Mouse (Mus musculus): ENCODE measurements around the gene Chaf1b. TPM values are rescaled to one million over a fixed set of nuclear protein-coding genes. Genes with fewer than 3 reads are reported as not detected.

Chaf1b gene
- total RNA-seq, 2 experiments from 2014 or later = 0.37 to 0.63 TPM

- DNase-seq (ENCODE audit: low spot score in 2 of 2) = no peak
Observed at GRCm38 (mm10) chr16:93942796-93943502, 59.2 kb downstream of the Chaf1b start.

- no peak for DNase-seq (ENCODE audit: low spot score in 2 of 2)
Observed at GRCm38 (mm10) chr16:93944301-93944700, 60.6 kb downstream of the Chaf1b start.

DNA sequence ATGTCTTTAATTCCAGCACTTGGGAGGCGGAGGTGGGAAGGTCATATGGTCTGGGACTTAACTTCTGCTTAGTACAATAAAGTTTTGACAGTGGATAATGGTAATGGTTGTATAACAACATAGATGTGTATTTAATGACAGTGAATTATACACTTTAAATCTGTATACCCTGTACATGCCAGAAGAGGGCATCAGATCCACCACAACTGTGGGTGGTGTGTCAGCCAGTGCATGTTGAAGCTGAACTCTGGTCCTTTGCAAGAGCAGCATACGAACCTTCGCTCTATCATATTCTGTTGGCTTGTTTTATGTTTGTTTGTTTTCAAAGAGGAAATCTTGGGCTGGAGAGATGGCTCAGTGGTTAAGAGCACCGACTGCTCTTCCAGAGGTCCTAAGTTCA lies 63.7 kb downstream of the Chaf1b start:
- DNase-seq (ENCODE audit: low spot score in 2 of 2) = no peak

Other genes with a start within 250 kb of the Chaf1b start
- 10 to 100 TPM; 21.2 to 21.8 TPM for gene Cbr3, start 200.7 kb upstream of the Chaf1b start, total RNA-seq (2021)
- gene Dop1b, start 172.0 kb upstream of the Chaf1b start, total RNA-seq (2021) = 10 to 100 TPM; 86.3 to 90.5 TPM
- 10 to 100 TPM; 32.9 to 38.7 TPM for gene Morc3, start 51.8 kb upstream of the Chaf1b start, total RNA-seq (2021)
- gene Cldn14, start 124.9 kb downstream of the Chaf1b start, total RNA-seq (2021) = not detected
- gene Sim2, start 201.0 kb downstream of the Chaf1b start, total RNA-seq (2021) = not detected

All from left cerebral cortex, adult 18-20 months (tissue).